Mouse (Mus musculus) telencephalon, adult 2 months (tissue): Measurements from ENCODE around the gene Vsir.

Experiments
- DNase-seq: peaks from one replicate; pipeline ENCODE4 v3.0.0-alpha.2; 2011; ENCODE audit warnings: low read depth, low spot score

Vsir gene

DNA sequence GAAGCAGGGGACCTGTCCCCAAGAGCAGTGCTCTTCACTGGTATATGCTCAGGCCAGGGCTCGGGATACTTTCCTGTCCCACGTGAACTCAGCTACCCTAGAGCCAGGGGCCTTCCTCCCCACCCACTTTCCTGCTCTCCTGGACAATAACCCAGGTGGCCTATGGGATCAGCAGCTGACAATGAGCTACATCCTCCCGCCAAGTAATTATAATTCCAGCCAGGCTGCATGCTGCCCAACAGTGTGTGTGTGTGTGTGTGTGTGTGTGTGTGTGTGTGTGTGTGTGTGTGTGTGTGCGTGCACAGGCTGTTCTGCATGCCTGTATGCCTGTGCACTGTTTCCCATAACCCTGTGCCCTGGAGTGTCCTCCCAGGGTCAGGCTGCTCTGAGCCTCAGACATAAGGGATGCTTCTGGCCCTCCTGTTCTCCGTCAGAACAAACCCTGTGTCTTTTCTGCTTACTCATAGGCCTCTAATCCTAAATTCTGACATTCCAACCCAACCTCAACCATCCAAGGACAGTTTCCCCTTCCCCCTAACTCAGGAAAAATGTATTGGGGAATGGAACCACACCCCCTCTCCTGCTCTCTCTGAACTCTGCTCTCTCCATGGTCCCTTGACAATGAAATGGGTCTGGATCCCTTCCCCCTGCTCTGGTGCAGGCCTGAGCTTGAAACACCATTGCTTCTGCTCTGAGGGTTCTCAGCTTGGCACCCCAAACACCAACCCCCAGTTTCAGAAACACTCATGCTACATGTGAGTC lies 6.8 kb downstream of the Vsir start:
- no peak for DNase-seq

GRCm38 (mm10) chr10:60354003-60354325 lies 7.3 kb downstream of the Vsir start:
- DNase-seq: no peak

DNA sequence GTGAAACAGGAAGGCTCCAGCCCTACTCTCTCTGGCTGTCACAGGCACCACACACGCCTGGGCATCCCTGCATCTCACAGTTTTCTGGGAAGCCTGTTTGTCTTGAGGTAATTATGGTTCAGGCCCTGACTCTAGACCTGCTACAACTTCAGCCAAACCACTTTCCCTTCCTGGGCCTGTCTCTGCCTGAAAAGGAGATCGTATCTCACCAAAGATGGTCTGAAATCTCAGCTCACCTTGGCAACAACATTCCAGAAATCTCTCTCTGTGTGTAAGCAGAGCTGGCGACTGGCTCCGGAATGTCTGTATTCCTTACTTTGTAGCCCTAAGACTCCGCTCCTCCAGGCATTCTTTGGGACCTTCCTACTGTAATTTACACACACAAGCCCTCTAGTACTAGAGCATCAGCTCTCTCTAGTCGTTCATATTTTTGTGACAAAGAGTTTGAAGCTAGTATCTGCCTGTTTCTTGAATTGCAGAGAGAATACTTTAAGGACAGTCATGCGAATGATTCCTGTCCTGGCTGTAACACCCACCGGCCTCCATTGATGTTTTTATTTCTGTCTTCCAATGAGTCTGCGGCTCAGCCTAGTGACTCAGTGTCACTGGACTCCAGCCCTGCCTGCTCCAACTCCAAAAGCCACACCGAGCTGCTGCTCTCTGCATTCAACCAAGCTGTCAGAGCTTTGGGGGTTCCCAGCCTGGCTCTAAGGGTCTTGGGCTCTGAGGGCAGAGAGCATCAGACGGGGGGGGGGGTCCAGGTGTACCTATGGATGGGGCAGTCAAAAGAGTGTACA lies 8.4 kb downstream of the Vsir start:
- no peak for DNase-seq

- DNase-seq: no peak
Measured at GRCm38 (mm10) chr10:60357441-60357840, 10.8 kb downstream of the Vsir start.

GRCm38 (mm10) chr10:60357901-60358300 lies 11.2 kb downstream of the Vsir start:
- DNase-seq: no peak

- no peak for DNase-seq
Measured at GRCm38 (mm10) chr10:60358776-60359175, 12.1 kb downstream of the Vsir start.

DNA sequence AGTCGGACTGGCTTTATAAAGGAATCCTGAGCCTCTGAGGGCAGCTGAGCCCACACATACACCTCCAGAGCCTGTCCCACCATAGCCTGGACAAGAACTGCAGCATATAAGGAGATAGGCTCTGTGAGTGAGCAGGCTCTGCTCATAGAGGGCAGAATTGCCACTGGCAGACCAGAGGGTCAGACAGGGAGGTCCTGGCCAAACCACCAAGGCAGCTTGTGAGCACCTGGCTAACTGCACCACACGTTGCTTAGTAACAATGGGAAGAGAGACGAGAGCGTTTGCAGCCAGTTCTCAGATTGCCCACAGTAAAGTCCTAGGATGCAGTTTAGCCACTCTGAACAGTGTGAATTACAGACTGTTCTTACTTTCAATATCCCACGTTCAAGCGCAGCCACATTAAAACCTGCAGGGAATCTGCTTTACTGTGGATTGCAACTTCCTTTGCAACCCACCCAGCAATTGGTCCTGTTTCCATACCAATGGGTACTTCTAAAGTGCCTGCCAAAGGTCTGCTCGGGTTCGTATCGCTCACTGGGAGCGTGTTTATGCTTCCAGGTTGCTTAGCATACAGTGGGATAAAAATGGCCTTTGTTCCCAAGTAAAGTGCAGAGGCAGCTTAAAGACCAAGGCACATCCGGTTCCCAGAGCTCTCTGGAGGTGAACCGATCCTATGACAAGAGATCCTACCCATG lies 15.1 kb downstream of the Vsir start:
- DNase-seq: no peak

GRCm38 (mm10) chr10:60362310-60362628 lies 15.6 kb downstream of the Vsir start:
- DNase-seq: peak; percentile 60

DNA sequence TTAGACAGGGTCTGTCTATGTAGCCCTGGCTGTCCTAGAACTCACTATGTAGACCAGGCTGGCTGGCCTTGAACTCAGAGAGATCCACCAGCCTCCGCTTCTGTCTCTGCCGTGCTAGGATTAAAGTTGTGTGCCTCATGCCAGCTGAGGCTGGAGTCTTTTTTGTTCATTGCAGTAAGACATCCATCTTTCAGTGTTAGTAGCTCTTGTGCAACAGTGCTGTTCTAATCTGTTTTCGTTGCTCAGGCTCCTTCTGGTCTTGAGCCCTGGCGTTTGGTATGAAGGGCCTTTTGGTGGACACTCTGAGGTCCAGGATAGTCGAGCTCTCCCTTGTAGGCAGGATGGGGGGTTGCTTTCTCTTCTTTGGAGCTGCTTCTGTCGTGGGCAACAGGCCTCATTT lies 16.8 kb downstream of the Vsir start:
- DNase-seq: no peak

DNA sequence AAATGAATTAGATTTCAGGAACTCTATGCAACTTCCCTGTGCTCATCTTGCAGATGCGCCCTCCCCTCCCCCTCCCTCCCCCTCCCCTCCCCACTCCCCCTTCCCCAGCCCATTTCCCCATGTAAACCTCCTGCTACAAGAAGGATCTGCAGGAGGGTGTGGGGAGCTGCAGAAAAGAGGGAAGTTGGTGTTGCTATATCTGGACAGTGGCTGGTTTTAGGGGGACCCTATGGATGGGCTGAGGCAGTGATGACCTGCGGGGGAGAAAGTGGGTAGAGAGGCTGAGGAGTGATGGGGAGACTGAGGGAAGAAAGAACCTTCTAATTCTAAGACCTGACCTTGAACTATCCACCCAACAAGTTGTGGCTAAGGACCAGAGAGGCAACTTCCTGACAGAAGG lies 20.5 kb downstream of the Vsir start:
- DNase-seq: no peak

GRCm38 (mm10) chr10:60367904-60368303 lies 21.3 kb downstream of the Vsir start:
- no peak for DNase-seq

DNA sequence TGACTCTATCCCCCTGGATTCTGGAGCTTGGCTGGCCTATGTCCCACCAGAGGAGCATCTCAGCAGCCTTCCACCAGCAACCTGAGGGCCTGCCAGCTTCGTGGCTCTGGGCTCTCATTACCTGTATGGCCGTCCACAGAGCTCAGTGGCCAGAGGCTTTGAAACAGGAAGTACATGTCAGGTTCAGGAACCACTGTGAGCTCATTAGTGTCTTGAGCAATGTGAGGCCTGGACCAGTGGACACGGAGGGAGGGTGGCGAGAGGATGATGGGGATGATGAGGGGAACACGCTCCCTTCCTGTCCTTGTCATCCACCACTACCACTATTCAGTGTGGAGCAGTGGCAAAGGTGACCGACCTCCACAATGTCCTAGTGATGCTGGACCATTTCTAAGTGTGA lies 22.8 kb downstream of the Vsir start:
- no peak for DNase-seq

GRCm38 (mm10) chr10:60370098-60370497 lies 23.4 kb downstream of the Vsir start:
- no peak for DNase-seq

DNA sequence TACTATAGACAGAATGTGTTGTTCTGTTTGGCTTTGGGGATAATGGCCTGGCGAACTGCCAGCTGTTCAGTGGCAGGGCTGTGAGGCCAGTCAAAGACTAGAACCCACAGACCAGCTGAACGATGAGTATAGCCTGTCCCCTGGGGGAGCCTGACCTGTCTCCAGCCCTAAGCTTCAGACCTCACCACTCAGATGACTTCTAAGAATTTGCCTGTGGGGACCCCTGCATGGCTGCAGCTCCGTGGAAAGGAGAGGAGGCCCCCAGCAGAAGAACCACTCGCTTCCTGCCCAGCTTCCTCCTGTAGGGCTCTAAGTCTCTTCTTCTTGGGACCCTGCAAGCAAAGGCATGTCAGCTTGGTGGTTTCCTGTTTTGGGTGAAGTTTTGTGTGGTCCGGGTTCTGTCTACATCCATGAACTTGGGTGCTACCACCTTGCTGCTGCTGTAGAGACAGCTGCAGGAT lies 24.0 kb downstream of the Vsir start:
- no peak for DNase-seq

DNA sequence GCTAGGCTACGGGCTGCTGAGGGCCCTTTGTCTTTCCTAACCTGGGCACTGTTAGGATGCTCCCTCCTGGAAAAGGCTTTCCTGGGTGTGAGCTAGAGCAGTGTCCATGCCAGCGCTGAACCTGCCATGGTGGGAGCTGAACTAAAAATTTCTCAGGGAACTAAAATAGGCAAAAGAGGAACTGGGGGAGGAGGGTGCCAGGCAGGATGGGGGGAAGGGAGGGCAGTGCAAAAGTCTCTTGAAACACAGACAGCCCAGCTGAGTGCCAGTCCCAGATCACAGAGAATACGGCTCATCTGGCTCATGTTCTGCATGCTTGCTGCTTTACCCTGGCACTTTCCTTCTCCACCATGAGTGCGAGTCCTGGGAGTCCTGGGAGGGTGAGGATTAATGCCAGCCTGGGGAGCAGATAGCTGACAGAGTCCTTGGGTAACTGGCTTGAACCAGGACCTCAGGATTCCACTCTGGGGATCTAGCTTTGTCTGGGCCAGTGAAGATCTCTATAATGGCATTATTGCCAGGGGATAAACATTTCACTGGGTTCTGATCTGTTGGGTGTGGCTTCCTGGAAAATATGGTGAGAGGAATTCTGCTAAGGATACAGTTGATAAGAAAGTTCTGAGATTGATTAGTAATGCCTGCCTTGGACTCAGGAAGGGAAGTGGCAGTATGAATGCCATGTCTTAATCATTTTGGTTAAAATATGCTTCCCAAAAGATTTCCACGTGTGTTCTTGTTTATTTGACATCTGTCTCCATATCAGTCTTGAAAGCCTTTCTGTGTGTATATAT lies 25.1 kb downstream of the Vsir start:
- peak; percentile 27 for DNase-seq

DNA sequence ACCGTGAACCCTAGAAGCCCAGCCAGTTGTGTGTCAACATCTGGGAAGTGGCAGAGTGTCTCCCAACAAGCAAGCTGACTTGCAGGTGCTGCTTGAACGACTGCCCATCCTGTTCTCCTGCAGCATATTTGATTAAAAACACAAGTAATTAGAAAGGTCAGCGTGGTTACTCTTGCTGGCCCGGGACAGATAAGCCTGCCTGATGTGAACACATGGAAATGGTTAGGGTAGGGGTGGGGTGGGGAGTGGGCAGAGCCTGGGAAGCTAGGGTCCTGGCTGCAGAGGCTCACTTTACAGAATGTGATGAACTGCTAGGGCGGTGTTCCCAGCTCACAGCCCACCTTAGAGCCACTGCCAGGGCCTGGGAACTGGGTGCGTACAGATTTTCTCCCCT lies 26.9 kb downstream of the Vsir start:
- no peak for DNase-seq

DNA sequence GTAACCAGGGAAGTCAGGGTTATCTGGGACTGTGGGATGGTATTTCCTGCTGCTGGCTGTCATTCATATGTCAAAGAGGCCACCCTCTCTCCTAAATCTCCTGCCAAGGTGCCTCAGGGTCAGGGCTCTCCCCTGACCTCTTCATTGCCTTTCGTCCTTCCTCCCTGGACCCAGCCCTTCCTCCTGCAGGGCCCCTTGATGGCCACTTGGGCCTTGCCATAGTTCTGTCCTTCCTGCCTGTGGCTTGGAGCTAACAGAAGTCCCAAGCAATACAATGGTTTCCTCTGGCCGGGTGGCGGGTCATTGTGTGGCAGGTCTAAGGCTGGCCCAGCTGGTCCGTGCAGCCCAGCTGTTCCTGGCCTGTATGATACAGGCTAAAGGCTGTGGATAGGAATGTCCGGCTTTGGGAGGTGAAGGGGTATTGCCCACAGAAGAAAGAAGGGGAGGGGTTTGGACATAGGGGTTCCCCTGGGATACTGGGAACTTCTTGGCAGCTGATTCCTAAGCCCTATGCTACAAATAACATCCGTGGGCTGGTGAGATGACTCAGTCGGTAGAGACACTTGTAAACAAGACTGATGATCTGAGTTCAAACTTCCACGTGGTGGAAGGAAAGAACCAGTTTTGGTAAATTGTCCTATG lies 27.4 kb downstream of the Vsir start:
- no peak for DNase-seq

DNA sequence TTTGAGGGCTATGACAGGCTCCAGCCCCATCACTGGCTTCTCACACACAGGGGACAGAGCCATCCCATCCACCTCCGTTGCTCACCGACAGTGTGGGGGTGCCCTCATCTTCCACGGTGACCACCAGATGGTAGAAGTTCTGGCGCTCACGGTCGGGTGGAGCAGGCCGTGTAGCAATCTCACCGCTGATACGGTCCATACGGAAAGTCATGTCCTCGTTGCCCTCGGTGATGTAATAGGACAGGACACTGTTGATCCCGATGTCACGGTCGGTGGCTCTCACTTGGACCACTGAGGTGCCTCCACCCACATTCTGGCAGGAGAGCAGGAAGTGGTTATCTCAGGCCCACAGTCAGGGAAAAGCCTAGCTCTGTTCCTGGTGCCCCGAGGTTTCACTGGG lies 30.1 kb downstream of the Vsir start:
- no peak for DNase-seq

- no peak for DNase-seq
Measured at GRCm38 (mm10) chr10:60379419-60379957, 32.8 kb downstream of the Vsir start.

DNA sequence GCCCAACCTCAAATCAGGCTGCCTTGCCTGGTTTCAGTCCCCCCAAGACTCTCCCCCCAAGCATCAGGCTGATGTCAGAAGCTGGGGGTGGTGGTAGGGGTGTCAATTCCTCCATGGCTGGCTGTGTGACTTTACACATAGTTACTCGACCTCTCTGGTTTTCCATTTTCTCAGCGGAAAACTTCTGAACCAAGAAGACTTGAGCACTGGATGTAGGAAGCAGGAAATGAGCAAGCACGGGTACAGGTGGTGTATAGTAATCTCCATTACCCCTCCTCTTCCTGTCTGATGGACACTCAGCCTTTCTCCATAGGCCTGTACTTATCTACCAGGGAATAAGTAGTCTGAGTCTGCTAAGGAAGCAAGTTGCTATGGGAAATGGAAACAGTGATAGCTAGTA lies 33.6 kb downstream of the Vsir start:
- DNase-seq: no peak
